Mouse (Mus musculus): ENCODE data around the gene Nrg3. TPM values are rescaled to one million over a fixed set of nuclear protein-coding genes. Genes with fewer than 3 reads are reported as not detected.

Nrg3 gene
- polyA plus RNA-seq, 1 experiment = 0.05 TPM

- no peak for DNase-seq (ENCODE audit: low read depth, low spot score)
These were observed 771.5 kb downstream of the Nrg3 start for GRCm38 (mm10) chr14:38701413-38701812.

DNA sequence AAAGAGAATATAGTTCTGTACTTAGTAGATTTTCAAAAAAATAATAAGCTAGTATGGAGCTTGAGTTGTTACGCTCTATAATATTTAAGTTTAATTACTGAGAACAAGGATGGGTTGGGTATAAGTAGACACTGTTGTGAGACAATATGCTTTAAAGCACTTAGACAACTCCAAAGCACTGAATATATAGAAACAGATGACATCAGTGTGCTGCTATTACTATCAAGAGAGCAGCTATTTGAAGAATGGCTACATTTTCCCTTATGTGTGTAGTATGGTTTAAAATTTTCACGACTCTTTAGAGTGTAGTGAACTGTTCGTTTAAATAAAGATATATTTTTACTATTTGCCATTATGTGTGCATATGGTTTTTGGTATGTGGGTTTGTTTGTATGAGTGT, 771.9 kb downstream of the Nrg3 start:
- WGBS = 83% methylated on average over 3 of the region's 3 CpGs
- DNase-seq (ENCODE audit: low read depth, low spot score) = no peak

More at GRCm38 (mm10) chr14:38701413-38701812, 771.5 kb downstream of the Nrg3 start:
- WGBS = 20% methylated on average over 1 of the region's 1 CpGs

- 40% methylated on average over 1 of the region's 1 CpGs for WGBS
- no peak for DNase-seq (ENCODE audit: low read depth, low spot score)
These were observed 812.9 kb downstream of the Nrg3 start for GRCm38 (mm10) chr14:38659973-38660372.

- DNase-seq (ENCODE audit: low read depth, low spot score) = no peak
- 65% methylated on average over 3 of the region's 3 CpGs for WGBS
These were observed 835.8 kb downstream of the Nrg3 start for GRCm38 (mm10) chr14:38637070-38637469.

DNA sequence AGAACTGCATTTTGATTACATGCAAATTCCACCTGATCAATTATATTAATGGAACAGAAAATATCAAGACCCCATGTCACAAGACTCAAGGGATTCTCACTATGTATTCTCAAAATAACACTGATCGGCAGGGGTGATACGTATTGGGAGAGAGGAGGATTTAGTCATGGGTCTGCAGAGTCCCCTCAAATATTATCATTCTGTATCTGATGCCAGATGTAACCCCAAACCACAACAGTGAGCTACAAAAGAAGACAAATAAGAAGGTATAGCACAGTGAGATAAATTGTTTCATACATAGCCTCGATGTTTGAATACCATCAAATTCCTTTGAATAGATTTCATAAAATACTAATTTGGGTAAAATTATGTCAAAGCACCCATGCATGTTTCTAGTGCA, 842.8 kb downstream of the Nrg3 start:
- 88% methylated on average over 3 of the region's 3 CpGs for WGBS
- DNase-seq (ENCODE audit: low read depth, low spot score) = no peak

- DNase-seq (ENCODE audit: low read depth, low spot score) = no peak
These were observed 843.2 kb downstream of the Nrg3 start for GRCm38 (mm10) chr14:38629671-38630070.

- WGBS = 56% methylated on average over 2 of the region's 2 CpGs
- DNase-seq (ENCODE audit: low read depth, low spot score) = no peak
These were observed 843.8 kb downstream of the Nrg3 start for GRCm38 (mm10) chr14:38628862-38629619.

GRCm38 (mm10) chr14:38616969-38617368, 855.9 kb downstream of the Nrg3 start:
- no peak for DNase-seq (ENCODE audit: low read depth, low spot score)

DNA sequence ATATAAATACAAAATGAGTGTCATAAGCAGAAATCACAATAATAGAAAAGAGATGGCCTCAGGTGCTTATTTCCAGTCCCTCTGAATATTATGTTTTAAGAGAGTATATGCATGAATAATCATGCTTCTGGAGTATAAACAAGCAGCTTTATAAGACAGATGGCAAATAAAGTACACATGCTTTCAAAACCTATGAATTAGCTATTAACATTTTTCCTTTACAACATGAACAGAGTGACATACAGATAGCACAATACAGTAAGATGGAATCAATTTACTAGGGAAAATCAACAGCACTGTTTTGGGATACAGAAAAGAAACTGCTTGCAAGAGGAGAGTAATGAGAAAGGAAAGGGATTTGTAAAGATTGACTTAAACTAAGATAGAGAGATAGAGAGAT, 875.2 kb downstream of the Nrg3 start:
- DNase-seq (ENCODE audit: low read depth, low spot score) = no peak

- 80% methylated on average over 1 of the region's 1 CpGs for WGBS
- DNase-seq (ENCODE audit: low read depth, low spot score) = no peak
These were observed 878.6 kb downstream of the Nrg3 start for GRCm38 (mm10) chr14:38594297-38594696.

GRCm38 (mm10) chr14:38576796-38577195, 896.1 kb downstream of the Nrg3 start:
- WGBS = 78% methylated on average over 3 of the region's 3 CpGs
- no peak for DNase-seq (ENCODE audit: low read depth, low spot score)

- no peak for DNase-seq (ENCODE audit: low read depth, low spot score)
These were observed 904.7 kb downstream of the Nrg3 start for GRCm38 (mm10) chr14:38568184-38568583.

GRCm38 (mm10) chr14:38566182-38566581, 906.7 kb downstream of the Nrg3 start:
- 74% methylated on average over 3 of the region's 3 CpGs for WGBS

More at GRCm38 (mm10) chr14:38568184-38568583, 904.7 kb downstream of the Nrg3 start:
- WGBS = 67% methylated on average over 1 of the region's 1 CpGs

GRCm38 (mm10) chr14:38554636-38555035, 918.3 kb downstream of the Nrg3 start:
- DNase-seq (ENCODE audit: low read depth, low spot score) = no peak
- 68% methylated on average over 1 of the region's 1 CpGs for WGBS

More at GRCm38 (mm10) chr14:38566182-38566581, 906.7 kb downstream of the Nrg3 start:
- no peak for DNase-seq (ENCODE audit: low read depth, low spot score)

GRCm38 (mm10) chr14:38547257-38547656, 925.6 kb downstream of the Nrg3 start:
- no peak for DNase-seq (ENCODE audit: low read depth, low spot score)
- 75% methylated on average over 2 of the region's 2 CpGs for whole genome bisulfite sequencing

GRCm38 (mm10) chr14:38535181-38535580, 937.7 kb downstream of the Nrg3 start:
- DNase-seq (ENCODE audit: low read depth, low spot score) = no peak
- 83% methylated on average over 1 of the region's 1 CpGs for WGBS

DNA sequence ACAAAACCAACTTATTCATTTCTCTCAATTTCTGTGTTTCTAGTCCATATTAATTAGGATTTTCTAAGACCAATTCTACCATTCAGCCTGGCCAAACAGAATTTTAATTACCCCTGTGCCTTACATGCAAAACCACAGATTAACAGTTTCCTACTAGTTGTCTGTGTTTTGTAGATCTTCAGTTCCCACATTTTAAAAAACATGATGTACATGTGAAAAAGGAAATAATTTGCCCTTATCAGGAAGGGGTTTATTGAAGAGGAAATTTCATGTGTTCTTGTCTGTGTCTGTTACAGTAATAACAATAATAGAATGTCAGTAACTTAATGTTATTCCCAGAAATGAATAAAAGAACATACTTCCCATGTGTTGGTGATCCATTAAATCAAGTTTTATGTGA, 939.4 kb downstream of the Nrg3 start:
- no peak for DNase-seq (ENCODE audit: low read depth, low spot score)

GRCm38 (mm10) chr14:38516232-38516631, 956.7 kb downstream of the Nrg3 start:
- 78% methylated on average over 5 of the region's 5 CpGs for WGBS
- DNase-seq (ENCODE audit: low read depth, low spot score) = no peak

DNA sequence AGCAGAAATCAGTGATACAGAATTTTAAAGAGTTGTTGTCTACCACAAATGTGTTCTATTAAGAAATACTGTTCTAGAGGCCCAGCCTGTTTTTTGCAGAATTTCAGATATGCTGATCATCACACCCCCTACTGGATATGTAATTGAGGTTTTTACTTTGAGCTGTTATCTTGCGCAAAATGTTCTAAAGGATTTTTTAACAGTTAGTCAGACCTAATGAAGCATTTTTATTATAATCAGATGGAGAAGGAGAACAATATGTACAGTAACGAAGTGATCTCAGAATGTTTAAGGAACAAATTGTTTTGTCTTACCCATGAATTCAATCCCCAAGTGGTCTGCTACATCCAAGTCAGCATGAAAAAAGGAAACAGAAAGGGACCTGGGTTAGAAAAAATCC, 963.9 kb downstream of the Nrg3 start:
- no peak for DNase-seq (ENCODE audit: low read depth, low spot score)
- 84% methylated on average over 2 of the region's 2 CpGs for WGBS

- DNase-seq (ENCODE audit: low read depth, low spot score) = no peak
- WGBS = 35% methylated on average over 1 of the region's 1 CpGs
These were observed 977.9 kb downstream of the Nrg3 start for GRCm38 (mm10) chr14:38494970-38495369.

DNA sequence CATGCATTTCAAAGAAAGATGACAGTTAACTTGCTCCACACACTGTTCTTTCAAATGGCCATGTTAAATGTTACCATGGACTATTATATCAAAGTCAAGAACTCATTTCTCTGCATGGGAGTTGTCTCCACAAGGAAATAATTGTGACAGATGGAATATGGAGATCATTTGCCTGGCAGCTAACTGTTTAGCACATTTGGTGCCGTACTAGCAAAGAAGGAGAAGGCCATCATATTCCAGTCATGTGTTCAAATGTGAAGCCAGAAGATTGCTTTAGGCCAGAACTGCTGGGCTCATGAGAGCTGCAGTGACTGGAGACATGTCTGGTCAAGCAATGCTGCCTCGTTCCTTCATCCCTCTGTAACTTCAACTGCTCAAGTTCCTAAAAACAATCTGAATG, 1025.8 kb downstream of the Nrg3 start:
- 84% methylated on average over 2 of the region's 2 CpGs for WGBS
- DNase-seq (ENCODE audit: low read depth, low spot score) = no peak

GRCm38 (mm10) chr14:38444788-38445187, 1028.1 kb downstream of the Nrg3 start:
- no peak for DNase-seq (ENCODE audit: low read depth, low spot score)
- WGBS = 73% methylated on average over 2 of the region's 2 CpGs

Data from large intestine, adult 2 months (tissue).